Mouse (Mus musculus) ES-E14 (cell line): ENCODE results near the gene Efna4.

Experiments
- CHD2 ChIP-seq: IDR thresholded peaks from 2 replicates; pipeline ENCODE4 v1.6.1; 2014; ENCODE audit warnings: mild to moderate bottlenecking, low read depth, low read length, inconsistent platforms
- MAFK ChIP-seq: IDR thresholded peaks from 2 replicates; pipeline ENCODE4 v1.6.1; 2014; ENCODE audit warnings: mild to moderate bottlenecking, low read depth, low read length, inconsistent platforms; ENCODE audit not compliant: insufficient read depth
- ZC3H11A ChIP-seq: IDR thresholded peaks from 2 replicates; pipeline ENCODE4 v1.6.1; 2012; ENCODE audit warnings: low read depth, mild to moderate bottlenecking, inconsistent platforms, low read length, borderline replicate concordance
- ZNF384 ChIP-seq: IDR thresholded peaks from 2 replicates; pipeline ENCODE4 v1.6.1; 2012; ENCODE audit warnings: low read depth, low read length, inconsistent platforms

- TF ChIP-seq ZNF384 (no peak), ZC3H11A (no peak), MAFK (no peak), CHD2 (no peak)
These were observed 23.8 kb upstream of the Efna4 start, which contains the start of gene Dcst2 for GRCm38 (mm10) chr3:89361675-89362074.
